Mouse (Mus musculus) forebrain, postnatal 0 days (tissue): ENCODE data around the gene Mep1a. TPM values are rescaled to one million over a fixed set of nuclear protein-coding genes. Genes with fewer than 3 reads are reported as not detected.

Source experiments
- ATAC-seq: fragments of 200-750 bp; cut with Nextera tagmentation; 2 replicates; pipeline ENCODE4 v1.8.0; 2017; ENCODE audit warnings: mild to moderate bottlenecking, moderate library complexity
- DNase-seq: peaks from one replicate; pipeline ENCODE4 v3.0.0-alpha.2; 2015
- H3K27ac ChIP-seq: fragments of 300-500 bp; sonication (generic); 2 replicates; pipeline ENCODE4 v1.5.1; 2014; ENCODE audit warnings: low read depth, mild to moderate bottlenecking, antibody characterized with exemption, low read length, moderate library complexity, mixed read lengths
- H3K27me3 ChIP-seq: fragments of 300-500 bp; sonication (generic); 2 replicates; pipeline ENCODE4 v1.6.1; 2014; ENCODE audit warnings: mild to moderate bottlenecking, low read length, mixed read lengths; ENCODE audit not compliant: insufficient read depth
- H3K36me3 ChIP-seq: fragments of 300-500 bp; sonication (generic); 2 replicates; pipeline ENCODE4 v1.6.1; 2014; ENCODE audit warnings: mild to moderate bottlenecking, moderate library complexity; ENCODE audit not compliant: insufficient read depth
- H3K4me1 ChIP-seq: fragments of 300-500 bp; sonication (generic); 2 replicates; pipeline ENCODE4 v1.6.1; 2014; ENCODE audit warnings: antibody characterized with exemption; ENCODE audit not compliant: insufficient read depth
- H3K4me2 ChIP-seq: fragments of 300-500 bp; sonication (generic); 2 replicates; pipeline ENCODE4 v1.6.1; 2014; ENCODE audit warnings: low read depth, mild to moderate bottlenecking, moderate library complexity
- H3K4me3 ChIP-seq: fragments of 300-500 bp; sonication (generic); 2 replicates; pipeline ENCODE4 v1.5.1; 2014; ENCODE audit warnings: low read depth, low read length, mixed read lengths
- H3K9ac ChIP-seq: fragments of 300-500 bp; sonication (generic); 2 replicates; pipeline ENCODE4 v1.6.1; 2014; ENCODE audit warnings: mild to moderate bottlenecking
- H3K9me3 ChIP-seq: fragments of 300-500 bp; sonication (generic); 2 replicates; pipeline ENCODE4 v1.6.1; 2016; ENCODE audit warnings: low read length
- CTCF ChIP-seq: sonication (generic); IDR thresholded peaks from 2 replicates; pipeline ENCODE4 v1.5.1; 2016; ENCODE audit warnings: antibody characterized with exemption, control low read depth, low read depth
- WGBS: fragments of 180-500 bp; shearing (Covaris S2); extraction: QIAGEN DNeasy Blood & Tissue Kit; methylation state at CpG from one replicate; pipeline ENCODE4 v1.1.7; 2014; 5-methylcytosine and 5-hydroxymethylcytosine counted together
- polyA plus RNA-seq: library from polyadenylated mRNA; unstranded; fragments of >200 nt; fragmentation: Nextera tagmentation; extraction: Ambion mirVana; gene quantifications from 2 replicates; pipeline ENCODE4 v1.2.1, GENCODE M21; 2015
- total RNA-seq: library from RNA; depleted of rRNA; stranded (reverse); fragments of >200 nt; gene quantifications from 2 replicates; pipeline ENCODE4 v1.2.3, GENCODE M21; 2014; rRNA removed

Mep1a gene
- total and polyA plus RNA-seq, 2 experiments from 2014 or later: 0.15 TPM; not detected in 1

DNA sequence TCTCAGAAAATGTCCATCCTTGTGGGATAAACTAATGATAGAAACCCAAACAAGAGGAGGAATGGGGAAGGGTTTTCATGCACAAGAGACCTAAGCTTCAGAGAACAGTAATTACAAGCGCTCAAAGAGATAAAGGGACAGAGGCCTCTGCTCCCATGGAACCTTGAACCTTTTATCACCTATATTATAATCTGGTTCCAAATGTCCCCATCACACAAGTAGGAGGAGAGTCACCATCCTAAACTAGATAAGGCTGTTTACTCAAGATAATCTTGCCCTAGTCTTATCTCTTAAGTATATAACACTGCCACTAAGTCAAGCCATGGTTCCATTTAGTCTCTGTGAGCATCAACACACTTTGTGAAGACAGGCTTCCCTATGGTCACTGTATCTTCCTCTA lies 51.4 kb downstream of the Mep1a start:
- no peak overlapping the region for H3K4me2 ChIP-seq
- H3K9me3 ChIP-seq: no peaks in the 10 kb centered on the region
- no peak overlapping the region for H3K4me3 ChIP-seq
- H3K27ac ChIP-seq: no peak overlapping the region
- DNase-seq (no peak), ATAC-seq (no peak)
- no peaks in the 10 kb centered on the region for H3K27me3 ChIP-seq
- no peaks in the 10 kb centered on the region for H3K36me3 ChIP-seq
- no peaks in the 10 kb centered on the region for H3K4me1 ChIP-seq
- no peak for TF ChIP-seq CTCF
- H3K9ac ChIP-seq: no peak overlapping the region
- 97% methylated on average over 1 of the region's 1 CpGs for WGBS

DNA sequence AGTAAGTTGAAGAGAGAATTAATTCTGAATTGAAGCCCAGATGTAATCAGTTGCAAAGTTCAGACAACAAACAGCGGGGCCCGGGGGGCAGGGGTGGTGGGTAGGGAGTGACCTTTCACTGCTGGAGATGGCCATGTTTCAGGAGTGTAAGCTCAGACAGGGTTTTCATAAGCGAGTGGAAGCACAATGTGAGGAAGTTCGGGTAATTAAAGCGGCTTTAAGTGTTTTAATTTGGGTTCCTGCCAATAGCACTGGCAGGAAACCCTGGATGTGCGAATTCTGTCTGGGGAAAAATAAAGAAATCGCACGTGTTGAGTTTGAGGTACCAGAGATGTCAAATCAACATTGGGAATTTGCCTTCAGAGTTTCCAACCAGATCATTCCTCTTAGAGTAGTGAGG lies 68.1 kb downstream of the Mep1a start:
- WGBS: 39% methylated on average over 8 of the region's 8 CpGs
- Histone ChIP-seq H3K9ac (no peak overlapping the region), H3K4me2 (no peak overlapping the region), H3K4me1 (no peaks in the 10 kb centered on the region), H3K27me3 (no peaks in the 10 kb centered on the region), H3K4me3 (no peak overlapping the region), H3K9me3 (no peaks in the 10 kb centered on the region), H3K36me3 (no peaks in the 10 kb centered on the region), H3K27ac (no peak overlapping the region)
- DNase-seq (peak; percentile 29), ATAC-seq (peak; percentile 58)
- no peak for TF ChIP-seq CTCF

DNA sequence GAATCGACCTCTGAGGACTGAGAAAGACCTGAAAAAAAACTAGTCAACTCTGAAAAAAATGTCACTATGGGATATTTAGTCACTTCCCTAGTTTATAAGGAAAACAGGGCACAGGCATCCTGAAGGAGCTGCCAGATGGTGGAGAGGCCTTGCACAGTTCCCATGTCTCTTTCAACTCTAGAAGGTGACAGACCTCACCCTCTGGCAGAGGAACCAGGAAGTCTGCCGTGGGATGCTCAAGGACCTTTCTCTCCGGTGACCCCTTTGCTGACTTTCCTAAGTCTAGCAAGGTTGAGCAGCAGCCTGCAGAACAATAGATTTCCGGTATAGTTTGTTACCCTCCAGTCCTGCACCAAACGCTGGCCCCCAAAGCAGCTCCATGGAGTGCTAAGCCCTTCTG lies 70.9 kb downstream of the Mep1a start:
- whole genome bisulfite sequencing: 74% methylated on average over 5 of the region's 5 CpGs

More for the DNA sequence above, 70.9 kb downstream of the Mep1a start:
- no peak for DNase-seq
- Histone ChIP-seq H3K36me3 (no peaks in the 10 kb centered on the region), H3K4me1 (no peaks in the 10 kb centered on the region), H3K9me3 (no peaks in the 10 kb centered on the region), H3K9ac (no peak overlapping the region), H3K4me2 (no peak overlapping the region), H3K27ac (no peak overlapping the region), H3K27me3 (no peaks in the 10 kb centered on the region), H3K4me3 (no peak overlapping the region)
- TF ChIP-seq CTCF: no peak
- ATAC-seq: no peak

Other genes starting within 250 kb of the Mep1a start
- gene Adgrf1, start 232.5 kb downstream of the Mep1a start, total RNA-seq: 0.08 TPM in 1 of 2 replicates, not detected in the other
- not detected in 2 replicates for gene Adgrf1, start 232.5 kb downstream of the Mep1a start, polyA plus RNA-seq
- gene Adgrf5, start 142.4 kb downstream of the Mep1a start, total RNA-seq: 17.2 and 24.4 TPM in 2 replicates
- 2.4 and 5.2 TPM in 2 replicates for gene Adgrf5, start 142.4 kb downstream of the Mep1a start, polyA plus RNA-seq
- 0.77 TPM in 1 of 2 replicates, not detected in the other for gene Ankrd66, start 40.8 kb upstream of the Mep1a start, total RNA-seq
- 1.0 and 1.2 TPM in 2 replicates for gene Ankrd66, start 40.8 kb upstream of the Mep1a start, polyA plus RNA-seq
- gene Pla2g7, start 65.3 kb upstream of the Mep1a start, total RNA-seq: 26.8 and 33.7 TPM in 2 replicates
- gene Pla2g7, start 65.3 kb upstream of the Mep1a start, polyA plus RNA-seq: 33.0 and 76.9 TPM in 2 replicates
- gene Tdrd6, start 127.5 kb upstream of the Mep1a start, total RNA-seq: 1.2 and 2.0 TPM in 2 replicates
- 0.19 and 1.2 TPM in 2 replicates for gene Tdrd6, start 127.5 kb upstream of the Mep1a start, polyA plus RNA-seq
- gene Slc25a27, start 164.4 kb upstream of the Mep1a start, total RNA-seq: 48.6 and 61.8 TPM in 2 replicates
- gene Slc25a27, start 164.4 kb upstream of the Mep1a start, polyA plus RNA-seq: 28.0 and 54.3 TPM in 2 replicates
- 1.2 and 1.7 TPM in 2 replicates for gene Cyp39a1, start 164.6 kb upstream of the Mep1a start, total RNA-seq
- gene Cyp39a1, start 164.6 kb upstream of the Mep1a start, polyA plus RNA-seq: 7.7 and 8.9 TPM in 2 replicates